Mouse (Mus musculus) B cell, adult 2 months (primary cell): ENCODE results near the gene Atf2.

Source experiments
- DNase-seq, 2 experiments: peaks; one replicate each; pipeline ENCODE4 v3.0.0; 2022

The Atf2 gene

GRCm38 (mm10) chr2:73774786-73775682, 117.4 kb downstream of the Atf2 start, which contains the start of gene Chn1:
Gene Chn1 (minus strand): TSS chr2:73775346.
- DNase-seq: peak; percentile 8 to 31

DNA sequence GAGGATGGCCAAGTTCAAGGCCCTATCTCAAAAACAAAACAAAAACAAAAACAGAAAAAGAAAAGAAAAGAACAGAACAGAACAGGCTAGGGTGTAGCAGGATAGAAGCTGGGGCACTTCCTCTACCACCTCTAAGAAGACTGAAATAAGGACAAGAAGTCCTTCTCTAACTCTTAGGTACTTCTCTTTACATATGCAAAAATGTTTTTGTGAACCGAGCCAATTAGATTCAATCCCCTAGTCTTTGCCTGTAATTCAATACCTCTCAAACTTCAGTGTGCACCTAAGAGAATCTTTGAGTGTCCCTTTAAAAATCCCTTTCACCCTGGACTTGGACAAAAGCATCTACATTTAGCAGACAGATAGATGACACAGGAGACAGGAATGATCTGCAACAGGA, 119.5 kb downstream of the Atf2 start:
- DNase-seq: no peak

DNA sequence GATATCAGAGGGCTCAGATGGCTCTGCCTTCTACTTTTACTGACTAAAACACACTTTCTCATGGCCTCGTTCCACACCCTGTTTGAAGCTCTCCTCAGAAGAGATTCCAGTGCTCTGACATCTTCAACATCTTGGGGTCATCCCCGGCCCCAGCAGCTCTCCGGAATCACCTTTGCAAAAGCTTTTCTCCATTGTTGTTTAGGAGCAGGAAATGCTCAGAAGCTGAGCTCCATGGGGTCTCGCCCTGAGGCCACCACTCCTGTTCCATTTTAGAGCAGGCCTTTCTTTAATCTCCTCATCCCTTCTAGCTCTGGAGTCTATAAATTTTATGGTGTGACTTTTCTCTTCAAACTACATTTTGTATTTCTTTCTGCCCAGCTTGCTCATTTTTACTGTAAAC, 123.8 kb downstream of the Atf2 start:
- no peak for DNase-seq
